Mouse (Mus musculus) CH12.LX (cell line): ENCODE data around the gene Chst11. TPM values are rescaled to one million over a fixed set of nuclear protein-coding genes. Genes with fewer than 3 reads are reported as not detected.

Source experiments
- DNase-seq: peaks from one replicate; pipeline ENCODE4 v3.0.0-alpha.2; 2013; ENCODE audit errors: extremely low read depth
- H3K27ac ChIP-seq: 2 replicates; pipeline ENCODE4 v1.5.1; 2012; ENCODE audit warnings: low read depth, mild to moderate bottlenecking, control low read depth, moderate library complexity; ENCODE audit not compliant: insufficient read depth
- H3K27me3 ChIP-seq: replicated peaks from 2 replicates; pipeline ENCODE3; 2012; ENCODE audit warnings: inconsistent platforms
- H3K36me3 ChIP-seq, 2 experiments: replicated peaks in 1 of 2; 2 replicates each; pipeline versions ENCODE3 to v1.6.1; 2012; ENCODE audit warnings: inconsistent platforms in 1 of 2, low read length in 1 of 2, mild to moderate bottlenecking in 1 of 2, mixed read lengths in 1 of 2, moderate library complexity in 1 of 2; ENCODE audit not compliant: control insufficient read depth in 1 of 2, insufficient read depth in 1 of 2
- H3K4me1 ChIP-seq, 2 experiments: 2 replicates each; pipeline ENCODE4 v1.6.1; 2012; ENCODE audit warnings: inconsistent platforms in 1 of 2, moderate library complexity in 1 of 2; ENCODE audit not compliant: insufficient read depth in 2 of 2, control insufficient read depth in 1 of 2
- H3K4me2 ChIP-seq: 2 replicates; pipeline ENCODE4 v1.6.1; 2012; ENCODE audit warnings: low read depth, mild to moderate bottlenecking, control low read depth; ENCODE audit not compliant: poor library complexity, insufficient read depth, severe bottlenecking
- H3K4me3 ChIP-seq, 3 experiments: fragments of 150-350 bp in 1 of 3; sonication (generic) in 1 of 3; replicated peaks in 1 of 3; 2 replicates each; pipeline versions ENCODE3 to v1.5.1; 2011 to 2012; ENCODE audit warnings: low read depth in 2 of 3, low read length in 2 of 3, mild to moderate bottlenecking in 2 of 3, moderate library complexity in 2 of 3, control low read depth in 1 of 3, improper control_type of control experiment in 1 of 3, inconsistent platforms in 1 of 3, mixed read lengths in 1 of 3; ENCODE audit not compliant: poor library complexity in 1 of 3
- H3K79me2 ChIP-seq: replicated peaks from 2 replicates; pipeline ENCODE4 v1.6.1; 2012; ENCODE audit warnings: mild to moderate bottlenecking, moderate library complexity; ENCODE audit not compliant: control insufficient read depth, poor library complexity, insufficient read depth, severe bottlenecking; ENCODE audit errors: extremely low read depth
- H3K9ac ChIP-seq: 2 replicates; pipeline ENCODE4 v1.6.1; 2012; ENCODE audit warnings: low read depth, mild to moderate bottlenecking, control low read depth, moderate library complexity; ENCODE audit not compliant: insufficient read depth
- H3K9me3 ChIP-seq: replicated peaks from 2 replicates; pipeline ENCODE3; 2012; ENCODE audit warnings: low read length, inconsistent platforms, mixed read lengths
- CTCF ChIP-seq, 2 experiments: IDR thresholded peaks in 1 of 2; conservative IDR thresholded peaks in 1 of 2; 2 replicates each; pipeline ENCODE4 v1.5.1; 2011 to 2012; ENCODE audit warnings: low read depth in 2 of 2, low read length in 2 of 2, improper control_type of control experiment in 1 of 2, inconsistent platforms in 1 of 2, mild to moderate bottlenecking in 1 of 2, moderate library complexity in 1 of 2
- EP300 ChIP-seq: IDR thresholded peaks from 2 replicates; pipeline ENCODE4 v1.6.1; 2011; ENCODE audit warnings: low read length, improper control_type of control experiment
- HCFC1 ChIP-seq: IDR thresholded peaks from 2 replicates; pipeline ENCODE4 v1.6.1; 2012; ENCODE audit warnings: low read depth, mild to moderate bottlenecking, inconsistent platforms, low read length, improper control_type of control experiment
- JUN ChIP-seq: IDR thresholded peaks from 2 replicates; pipeline ENCODE4 v1.6.1; 2011; ENCODE audit warnings: low read depth, mild to moderate bottlenecking, low read length, improper control_type of control experiment, moderate library complexity; ENCODE audit not compliant: insufficient read depth
- MAX ChIP-seq: IDR thresholded peaks from 2 replicates; pipeline ENCODE4 v1.6.1; 2011; ENCODE audit warnings: low read length, improper control_type of control experiment
- NRF1 ChIP-seq: IDR thresholded peaks from 2 replicates; pipeline ENCODE4 v1.6.1; 2014; ENCODE audit warnings: low read depth, mild to moderate bottlenecking, inconsistent platforms, low read length, improper control_type of control experiment, moderate library complexity
- PAX5 ChIP-seq: IDR thresholded peaks from 2 replicates; pipeline ENCODE4 v1.6.1; 2012; ENCODE audit warnings: low read length, inconsistent platforms, mixed read lengths
- POLR2A ChIP-seq: IDR thresholded peaks from 2 replicates; pipeline ENCODE4 v1.6.1; 2011; ENCODE audit warnings: low read depth, mild to moderate bottlenecking, improper control_type of control experiment, low read length
- SMC3 ChIP-seq: IDR thresholded peaks from 2 replicates; pipeline ENCODE4 v1.6.1; 2011; ENCODE audit warnings: low read depth, low read length, improper control_type of control experiment
- UBTF ChIP-seq: IDR thresholded peaks from 2 replicates; pipeline ENCODE4 v1.6.1; 2012; ENCODE audit warnings: low read depth, mild to moderate bottlenecking, inconsistent platforms, low read length, improper control_type of control experiment, moderate library complexity
- USF2 ChIP-seq: conservative IDR thresholded peaks from 2 replicates; pipeline ENCODE4 v1.6.1; 2011; ENCODE audit warnings: low read depth, low read length, improper control_type of control experiment
- dilution Hi-C: fragments of 300-500 bp; cut with MboI; formaldehyde crosslinking; loops from 2 replicates; pipeline ENCODE4 v1.14.3; 2020; ENCODE audit warnings: low sequenced_read_pairs; ENCODE audit not compliant: extremely low pct_unique_long_range_greater_than_20kb, extremely low pct_ligation_motif_present
- in situ Hi-C: fragments of 300-500 bp; cut with MboI; formaldehyde crosslinking; loops from 3 replicates; pipeline ENCODE4 v1.14.3; 2019; ENCODE audit warnings: low sequenced_read_pairs, low pct_ligation_motif_present, low pct_unique_long_range_greater_than_20kb, mixed read lengths
- polyA plus RNA-seq: library from polyadenylated mRNA; unstranded; fragments of >175 nt; gene quantifications from 2 replicates; pipeline ENCODE4 v1.2.1, GENCODE M21; 2012; ENCODE audit warnings: low read depth; ENCODE audit not compliant: insufficient read length
- total RNA-seq, 2 experiments: library from RNA; depleted of rRNA; stranded (reverse); fragments of 300-350 nt in 1 of 2; fragments of >200 nt in 1 of 2; gene quantifications; 2 replicates each; pipeline ENCODE4 v1.2.3; 2012 to 2014

Chst11 gene
- total and polyA plus RNA-seq, 3 experiments: 3.6 to 5.3 (median 4.5) TPM

- no peak overlapping the region for H3K4me2 ChIP-seq
- no peaks in the 10 kb centered on the region for H3K9me3 ChIP-seq
- no peaks in the 10 kb centered on the region for H3K79me2 ChIP-seq
- in situ Hi-C loops: no loop called here
- TF ChIP-seq POLR2A: no peak
- TF ChIP-seq EP300: no peak
- TF ChIP-seq UBTF: no peak
- no peak for TF ChIP-seq MAX
- no peak for TF ChIP-seq USF2
- no peak for DNase-seq
- no peaks in the 10 kb centered on the region for H3K27me3 ChIP-seq
- peaks cover 0 to 9% of the 10 kb centered on the region in 2 experiments; a peak in 2 of 4 replicates for H3K4me1 ChIP-seq
- H3K4me3 ChIP-seq: no peak overlapping the region
- H3K36me3 ChIP-seq: no peaks in the 10 kb centered on the region
- H3K9ac ChIP-seq: no peak overlapping the region
- dilution Hi-C loops: no loop called here
- no peak overlapping the region for H3K27ac ChIP-seq
These were observed 122.1 kb downstream of the Chst11 start for GRCm38 (mm10) chr10:83107385-83107784.

- TF ChIP-seq PAX5: no peak
- no peak for TF ChIP-seq SMC3
- no peak for TF ChIP-seq CTCF (conservative IDR thresholded peaks at IDR 0.05 in 1 of 2, IDR thresholded peaks at IDR 0.05 in 1 of 2; ENCODE audit: low read depth in 2 of 2, low read length in 2 of 2)
- TF ChIP-seq NRF1: no peak
- in situ Hi-C loops: no loop called here
These were observed 122.8 kb downstream of the Chst11 start for GRCm38 (mm10) chr10:83107921-83108738.

GRCm38 (mm10) chr10:83108946-83109345, 123.6 kb downstream of the Chst11 start:
- dilution Hi-C loops: no loop called here
- in situ Hi-C loops: no loop called here

More at GRCm38 (mm10) chr10:83107921-83108738, 122.8 kb downstream of the Chst11 start:
- Histone ChIP-seq H3K79me2 (no peaks in the 10 kb centered on the region), H3K4me3 (no peak overlapping the region), H3K9me3 (no peaks in the 10 kb centered on the region), H3K27ac (no peak overlapping the region), H3K4me2 (no peak overlapping the region), H3K9ac (no peak overlapping the region), H3K36me3 (no peaks in the 10 kb centered on the region), H3K27me3 (no peaks in the 10 kb centered on the region), H3K4me1 (peaks cover 0 to 9% of the 10 kb centered on the region in 2 experiments; a peak in 2 of 4 replicates)
- DNase-seq: no peak
- dilution Hi-C loops: no loop called here

More at GRCm38 (mm10) chr10:83108946-83109345, 123.6 kb downstream of the Chst11 start:
- Histone ChIP-seq H3K9ac (no peak overlapping the region), H3K9me3 (no peaks in the 10 kb centered on the region), H3K4me2 (no peak overlapping the region), H3K27ac (no peak overlapping the region), H3K79me2 (no peaks in the 10 kb centered on the region), H3K27me3 (no peaks in the 10 kb centered on the region), H3K4me1 (peaks cover 0 to 9% of the 10 kb centered on the region in 2 experiments; a peak in 2 of 4 replicates), H3K4me3 (no peak overlapping the region), H3K36me3 (no peaks in the 10 kb centered on the region)
- TF ChIP-seq JUN (no peak), EP300 (no peak), HCFC1 (no peak)
- no peak for DNase-seq
